Mouse (Mus musculus) ES-E14 (cell line): ENCODE results near the gene 4931406P16Rik.

Experiments used
- CHD2 ChIP-seq: IDR thresholded peaks from 2 replicates; pipeline ENCODE4 v1.6.1; 2014; ENCODE audit warnings: mild to moderate bottlenecking, low read depth, low read length, inconsistent platforms
- HCFC1 ChIP-seq: IDR thresholded peaks from 2 replicates; pipeline ENCODE4 v1.6.1; 2012; ENCODE audit warnings: low read length, inconsistent platforms, borderline replicate concordance; ENCODE audit not compliant: insufficient read depth
- MAFK ChIP-seq: IDR thresholded peaks from 2 replicates; pipeline ENCODE4 v1.6.1; 2014; ENCODE audit warnings: mild to moderate bottlenecking, low read depth, low read length, inconsistent platforms; ENCODE audit not compliant: insufficient read depth
- ZC3H11A ChIP-seq: IDR thresholded peaks from 2 replicates; pipeline ENCODE4 v1.6.1; 2012; ENCODE audit warnings: low read depth, mild to moderate bottlenecking, inconsistent platforms, low read length, borderline replicate concordance
- ZNF384 ChIP-seq: IDR thresholded peaks from 2 replicates; pipeline ENCODE4 v1.6.1; 2012; ENCODE audit warnings: low read depth, low read length, inconsistent platforms

DNA sequence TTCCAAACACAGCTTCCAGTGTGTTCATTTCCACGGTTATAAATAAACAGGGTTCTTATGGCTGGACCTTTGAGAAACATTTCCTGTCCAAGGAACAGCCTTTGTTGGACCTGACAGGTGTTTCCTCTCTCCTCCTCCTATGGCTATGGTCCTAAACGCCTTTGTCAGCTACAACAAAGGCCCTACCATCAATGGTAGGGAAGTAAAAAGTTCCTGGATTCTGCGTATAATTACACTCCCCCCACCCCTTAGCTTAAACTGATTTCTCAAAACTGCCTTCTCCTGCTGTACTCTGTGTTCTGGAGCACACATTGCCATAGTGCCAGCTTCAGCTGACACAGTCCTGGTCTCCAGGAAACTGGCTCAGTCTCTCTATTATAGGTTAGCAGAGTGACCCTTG is 58.2 kb downstream of the 4931406P16Rik start:
- no peak for TF ChIP-seq ZNF384
- TF ChIP-seq HCFC1: no peak
- TF ChIP-seq CHD2: no peak
- TF ChIP-seq ZC3H11A: no peak
- no peak for TF ChIP-seq MAFK
